Mouse (Mus musculus) lung, postnatal 0 days (tissue): ENCODE measurements at regions not wholly inside any gene's neighbourhood (a gene's known extent, or its start where the extent isn't known, plus 50 kb on each side); places are given as distances from the start of the nearest gene placed in this dataset.

Source experiments
- ATAC-seq: fragments of 200-750 bp; cut with Nextera tagmentation; 2 replicates; pipeline ENCODE4 v1.8.0; 2017; ENCODE audit warnings: moderate library complexity
- DNase-seq: peaks from one replicate; pipeline ENCODE4 v3.0.0-alpha.2; 2016; ENCODE audit warnings: low spot score
- H3K27ac ChIP-seq: fragments of 300-500 bp; sonication (generic); 2 replicates; pipeline ENCODE4 v1.5.1; 2014; ENCODE audit warnings: antibody characterized with exemption, mild to moderate bottlenecking, low read length, mixed read lengths
- H3K27me3 ChIP-seq: fragments of 300-500 bp; sonication (generic); replicated peaks from 2 replicates; pipeline ENCODE4 v1.6.1; 2014; ENCODE audit warnings: low read length, mixed read lengths; ENCODE audit not compliant: insufficient read depth
- H3K36me3 ChIP-seq: fragments of 300-500 bp; sonication (generic); 2 replicates; pipeline ENCODE4 v1.6.1; 2014; ENCODE audit warnings: low read length, mixed read lengths; ENCODE audit not compliant: insufficient read depth
- H3K4me1 ChIP-seq: fragments of 300-500 bp; sonication (generic); 2 replicates; pipeline ENCODE4 v1.6.1; 2014; ENCODE audit warnings: antibody characterized with exemption, low read depth, low read length, mixed read lengths; ENCODE audit not compliant: insufficient read depth
- H3K4me2 ChIP-seq: fragments of 300-500 bp; sonication (generic); replicated peaks from 2 replicates; pipeline ENCODE4 v1.6.1; 2014; ENCODE audit warnings: low read depth, mild to moderate bottlenecking, low read length, moderate library complexity, mixed read lengths
- H3K4me3 ChIP-seq: fragments of 300-500 bp; sonication (generic); 2 replicates; pipeline ENCODE4 v1.5.1; 2014; ENCODE audit warnings: low read depth, low read length
- H3K9ac ChIP-seq: fragments of 300-500 bp; sonication (generic); replicated peaks from 2 replicates; pipeline ENCODE4 v1.6.1; 2014; ENCODE audit warnings: low read depth, mild to moderate bottlenecking
- H3K9me3 ChIP-seq: fragments of 300-500 bp; sonication (generic); 2 replicates; pipeline ENCODE4 v1.6.1; 2016; ENCODE audit warnings: low read length, mixed read lengths
- CTCF ChIP-seq: IDR thresholded peaks from 2 replicates; pipeline ENCODE4 v1.5.1; 2016; ENCODE audit warnings: antibody characterized with exemption, mild to moderate bottlenecking
- EP300 ChIP-seq: IDR thresholded peaks from 2 replicates; pipeline ENCODE4 v1.6.1; 2016; ENCODE audit warnings: antibody characterized with exemption, mild to moderate bottlenecking, control low read depth
- WGBS: fragments of 180-500 bp; shearing (Covaris S2); extraction: QIAGEN DNeasy Blood & Tissue Kit; methylation state at CpG from one replicate; pipeline ENCODE4 v1.1.7; 2014; 5-methylcytosine and 5-hydroxymethylcytosine counted together

- ATAC-seq (no peak), DNase-seq (no peak)
- H3K4me2 ChIP-seq = no peak overlapping the region
- H3K4me3 ChIP-seq = no peak overlapping the region
- WGBS = 34% methylated on average over 15 of the region's 15 CpGs
- no peaks in the 10 kb centered on the region for H3K4me1 ChIP-seq
- no peaks in the 10 kb centered on the region for H3K27me3 ChIP-seq
- no peak overlapping the region for H3K27ac ChIP-seq
- no peaks in the 10 kb centered on the region for H3K36me3 ChIP-seq
- TF ChIP-seq CTCF (no peak), EP300 (no peak)
- H3K9me3 ChIP-seq = no peaks in the 10 kb centered on the region
- no peak overlapping the region for H3K9ac ChIP-seq
Observed at GRCm38 (mm10) chr1:166947844-166948702, 53.1 kb upstream of the Fam78b start.
